Mouse (Mus musculus): Measurements from ENCODE around the gene Ikzf1. TPM values are rescaled to one million over a fixed set of nuclear protein-coding genes. Genes with fewer than 3 reads are reported as not detected.
A peak's percentile ranks its signal among the peaks of the same experiment; 100 is the strongest.

The Ikzf1 gene
- total and polyA plus RNA-seq, 3 experiments = 60.5 to 214 (median 143) TPM

- no peaks in the 10 kb centered on the region for H3K9me3 ChIP-seq (replicated peaks)
- no peak for DNase-seq (ENCODE audit: low spot score)
- TF ChIP-seq TAL1 (conservative IDR thresholded peaks at IDR 0.05; ENCODE audit: low read depth, low read length) (no peak), CTCF (IDR thresholded peaks at IDR 0.05; ENCODE audit: low read depth, low read length) (no peak), POLR2AphosphoS5 (IDR thresholded peaks at IDR 0.05; ENCODE audit: insufficient replicate concordance, low read depth, low read length) (no peak), GATA2 (IDR thresholded peaks at IDR 0.05; ENCODE audit: borderline replicate concordance, low read depth, low read length) (no peak), GATA1 (IDR thresholded peaks at IDR 0.05; ENCODE audit: borderline replicate concordance, low read length) (no peak)
- H3K4me3 ChIP-seq (ENCODE audit: low read depth, low read length) = no peak overlapping the region
- H3K36me3 ChIP-seq (replicated peaks) = peaks cover 97% of the 10 kb centered on the region
- ATAC-seq (ENCODE audit: extremely low read depth, insufficient number of reproducible peaks, low FRiP score, poor library complexity, severe bottlenecking) = no peak
- no peaks in the 10 kb centered on the region for H3K27me3 ChIP-seq (ENCODE audit: insufficient read depth, low read length)
- H3K4me1 ChIP-seq (ENCODE audit: insufficient read depth, low read depth, low read length) = peaks cover 4% of the 10 kb centered on the region; the same call in 1 of the 2 replicates
Measured at GRCm38 (mm10) chr11:11752859-11753258, 68.1 kb downstream of the Ikzf1 start.

GRCm38 (mm10) chr11:11758121-11758520 lies 73.3 kb downstream of the Ikzf1 start:
- DNase-seq (ENCODE audit: low spot score) (no peak), ATAC-seq (ENCODE audit: extremely low read depth, insufficient number of reproducible peaks, low FRiP score, poor library complexity, severe bottlenecking) (no peak)
- TF ChIP-seq CTCF (IDR thresholded peaks at IDR 0.05; ENCODE audit: low read depth, low read length) (no peak), TAL1 (conservative IDR thresholded peaks at IDR 0.05; ENCODE audit: low read depth, low read length) (no peak), POLR2AphosphoS5 (IDR thresholded peaks at IDR 0.05; ENCODE audit: insufficient replicate concordance, low read depth, low read length) (no peak), GATA2 (IDR thresholded peaks at IDR 0.05; ENCODE audit: borderline replicate concordance, low read depth, low read length) (no peak), GATA1 (IDR thresholded peaks at IDR 0.05; ENCODE audit: borderline replicate concordance, low read length) (no peak)
- no peaks in the 10 kb centered on the region for H3K27me3 ChIP-seq (ENCODE audit: insufficient read depth, low read length)
- H3K9me3 ChIP-seq (replicated peaks) = no peaks in the 10 kb centered on the region
- peaks cover 95% of the 10 kb centered on the region for H3K36me3 ChIP-seq (replicated peaks)
- no peak overlapping the region for H3K4me3 ChIP-seq (ENCODE audit: low read depth, low read length)
- peaks cover 15% of the 10 kb centered on the region for H3K4me1 ChIP-seq (ENCODE audit: insufficient read depth, low read depth, low read length)

- no peak for TF ChIP-seq TAL1 (conservative IDR thresholded peaks at IDR 0.05; ENCODE audit: low read depth, low read length)
- no peak for TF ChIP-seq CTCF (IDR thresholded peaks at IDR 0.05; ENCODE audit: low read depth, low read length)
- no peak for TF ChIP-seq POLR2AphosphoS5 (IDR thresholded peaks at IDR 0.05; ENCODE audit: insufficient replicate concordance, low read depth, low read length)
- TF ChIP-seq GATA1 (IDR thresholded peaks at IDR 0.05; ENCODE audit: borderline replicate concordance, low read length) = no peak
- no peak for TF ChIP-seq GATA2 (IDR thresholded peaks at IDR 0.05; ENCODE audit: borderline replicate concordance, low read depth, low read length)
- H3K9me3 ChIP-seq (replicated peaks) = no peaks in the 10 kb centered on the region
- H3K4me3 ChIP-seq (ENCODE audit: low read depth, low read length) = no peak overlapping the region
- peaks cover 20% of the 10 kb centered on the region for H3K4me1 ChIP-seq (ENCODE audit: insufficient read depth, low read depth, low read length)
- H3K27me3 ChIP-seq (ENCODE audit: insufficient read depth, low read length) = no peaks in the 10 kb centered on the region
- peaks cover 95% of the 10 kb centered on the region for H3K36me3 ChIP-seq (replicated peaks)
- DNase-seq (ENCODE audit: low spot score) = no peak
- no peak for ATAC-seq (ENCODE audit: extremely low read depth, insufficient number of reproducible peaks, low FRiP score, poor library complexity, severe bottlenecking)
Measured at GRCm38 (mm10) chr11:11758883-11759282, 74.1 kb downstream of the Ikzf1 start.

GRCm38 (mm10) chr11:11763211-11763666 lies 78.4 kb downstream of the Ikzf1 start:
- H3K9me3 ChIP-seq (replicated peaks) = no peaks in the 10 kb centered on the region
- H3K36me3 ChIP-seq (replicated peaks) = peaks cover 90% of the 10 kb centered on the region
- DNase-seq (ENCODE audit: low spot score) (no peak), ATAC-seq (ENCODE audit: extremely low read depth, insufficient number of reproducible peaks, low FRiP score, poor library complexity, severe bottlenecking) (peak; percentile 42)
- no peak for TF ChIP-seq GATA1 (IDR thresholded peaks at IDR 0.05; ENCODE audit: borderline replicate concordance, low read length)
- no peak for TF ChIP-seq TAL1 (conservative IDR thresholded peaks at IDR 0.05; ENCODE audit: low read depth, low read length)
- TF ChIP-seq GATA2 (IDR thresholded peaks at IDR 0.05; ENCODE audit: borderline replicate concordance, low read depth, low read length) = no peak
- TF ChIP-seq CTCF (IDR thresholded peaks at IDR 0.05; ENCODE audit: low read depth, low read length) = no peak
- no peak for TF ChIP-seq POLR2AphosphoS5 (IDR thresholded peaks at IDR 0.05; ENCODE audit: insufficient replicate concordance, low read depth, low read length)
- no peaks in the 10 kb centered on the region for H3K27me3 ChIP-seq (ENCODE audit: insufficient read depth, low read length)
- no peak overlapping the region for H3K4me3 ChIP-seq (ENCODE audit: low read depth, low read length)
- H3K4me1 ChIP-seq (ENCODE audit: insufficient read depth, low read depth, low read length) = peaks cover 30% of the 10 kb centered on the region

GRCm38 (mm10) chr11:11765414-11765813 lies 80.6 kb downstream of the Ikzf1 start:
- no peak for DNase-seq (ENCODE audit: low spot score)
- no peaks in the 10 kb centered on the region for H3K27me3 ChIP-seq (ENCODE audit: insufficient read depth, low read length)
- no peaks in the 10 kb centered on the region for H3K9me3 ChIP-seq (replicated peaks)
- no peak for TF ChIP-seq POLR2AphosphoS5 (IDR thresholded peaks at IDR 0.05; ENCODE audit: insufficient replicate concordance, low read depth, low read length)
- H3K4me3 ChIP-seq (ENCODE audit: low read depth, low read length) = no peak overlapping the region
- peaks cover 39% of the 10 kb centered on the region for H3K4me1 ChIP-seq (ENCODE audit: insufficient read depth, low read depth, low read length)
- no peak for ATAC-seq (ENCODE audit: extremely low read depth, insufficient number of reproducible peaks, low FRiP score, poor library complexity, severe bottlenecking)
- peaks cover 88% of the 10 kb centered on the region for H3K36me3 ChIP-seq (replicated peaks)

GRCm38 (mm10) chr11:11766105-11766504 lies 81.3 kb downstream of the Ikzf1 start:
- Histone ChIP-seq H3K36me3 (replicated peaks) (peaks cover 88% of the 10 kb centered on the region), H3K4me3 (ENCODE audit: low read depth, low read length) (no peak overlapping the region), H3K27me3 (ENCODE audit: insufficient read depth, low read length) (no peaks in the 10 kb centered on the region), H3K4me1 (ENCODE audit: insufficient read depth, low read depth, low read length) (peaks cover 43% of the 10 kb centered on the region), H3K9me3 (replicated peaks) (no peaks in the 10 kb centered on the region)
- DNase-seq (ENCODE audit: low spot score) (peak; percentile 10), ATAC-seq (ENCODE audit: extremely low read depth, insufficient number of reproducible peaks, low FRiP score, poor library complexity, severe bottlenecking) (no peak)
- TF ChIP-seq GATA2 (IDR thresholded peaks at IDR 0.05; ENCODE audit: borderline replicate concordance, low read depth, low read length) (no peak), TAL1 (conservative IDR thresholded peaks at IDR 0.05; ENCODE audit: low read depth, low read length) (no peak), POLR2AphosphoS5 (IDR thresholded peaks at IDR 0.05; ENCODE audit: insufficient replicate concordance, low read depth, low read length) (no peak), GATA1 (IDR thresholded peaks at IDR 0.05; ENCODE audit: borderline replicate concordance, low read length) (no peak), CTCF (IDR thresholded peaks at IDR 0.05; ENCODE audit: low read depth, low read length) (no peak)
